ENCODE assay signal across 11 mouse cellular contexts in the genomic region with DNA sequence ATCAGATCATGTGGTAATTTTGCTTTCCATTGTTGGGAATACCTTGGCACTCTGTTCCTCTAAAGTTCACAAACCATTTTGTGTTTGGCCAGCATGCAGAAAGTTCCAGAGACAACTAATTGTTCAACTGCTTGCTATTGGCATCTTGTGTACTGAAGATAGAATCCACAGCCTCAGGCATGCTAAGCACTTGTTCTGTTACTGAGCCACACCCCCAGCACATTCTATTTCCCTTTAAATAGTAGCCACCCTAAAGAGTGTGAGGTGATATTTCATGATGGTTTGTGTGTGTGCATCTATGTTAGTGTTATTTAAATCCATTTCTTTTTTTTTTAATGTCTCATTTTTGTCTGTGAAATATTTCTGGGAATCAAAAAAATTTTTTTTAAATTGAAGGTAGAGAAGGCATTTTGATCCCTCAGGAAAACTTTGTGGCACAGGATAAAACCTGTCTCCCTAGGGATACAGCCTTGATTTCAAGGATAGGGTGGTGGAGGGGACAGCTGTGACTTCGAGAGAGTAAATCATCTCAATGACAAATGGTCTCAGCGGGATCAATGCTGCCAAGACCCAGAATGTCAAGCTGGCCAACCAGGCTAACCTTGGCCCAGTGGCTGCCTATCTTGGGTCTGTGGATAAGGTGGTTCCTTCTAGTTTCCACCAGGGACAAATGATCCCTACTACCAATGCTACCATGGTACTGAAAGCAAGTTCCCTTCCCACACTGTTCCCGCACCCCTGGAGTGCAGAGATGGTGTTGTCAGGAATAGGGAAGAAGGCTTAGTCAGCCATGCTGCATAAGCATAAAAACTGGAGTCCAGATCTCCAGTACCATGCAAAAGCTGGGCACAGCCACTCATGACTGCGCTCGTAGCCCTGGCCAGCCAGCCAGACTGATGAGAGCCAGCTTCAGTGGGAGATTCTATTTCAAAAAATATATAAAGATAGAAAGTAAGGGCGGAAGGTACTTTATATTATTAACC. TPM values are rescaled to one million over a fixed set of nuclear protein-coding genes. Genes with fewer than 3 reads are reported as not detected.
DNase-seq lines count a peak whose midpoint lies in the region; ATAC-seq and TF ChIP-seq lines count a peak whose summit lies in the region.
"Had no signal": no experiment of that assay in that cellular context is flagged by ENCODE, and none has a peak within 500 bp of the region (broad histone marks: within the 10 kb centered on the region; RNA-seq: fewer than 3 reads in every experiment).

No protein-coding gene starts in this region.

- peaks cover 11% of the 10 kb centered on the region; the same call in 1 of the 2 replicates for H3K4me1 ChIP-seq in intestine, embryonic 15.5 days (replicated peaks)
- no peaks in the 10 kb centered on the region for H3K4me1 ChIP-seq in intestine, postnatal 0 days (replicated peaks; ENCODE audit: control insufficient read depth, insufficient read depth, low read length)
- H3K4me1 ChIP-seq in liver, embryonic 14.5 days (replicated peaks; ENCODE audit: control insufficient read depth in 2 of 2, insufficient read depth in 2 of 2, low read length in 1 of 2), result peaks cover 2 to 12% of the 10 kb centered on the region in 2 experiments; a peak in 2 of 4 replicates

- 0 out of 2 replicates have a peak, but pooled peaks cover 7% of the 10 kb centered on the region for H3K36me3 ChIP-seq in intestine, embryonic 15.5 days
- H3K36me3 ChIP-seq in intestine, postnatal 0 days (ENCODE audit: control insufficient read depth, insufficient read depth), result peaks cover 6% of the 10 kb centered on the region; the same call in 1 of the 2 replicates
- no peaks in the 10 kb centered on the region for H3K36me3 ChIP-seq in liver, embryonic 14.5 days (replicated peaks; ENCODE audit: control insufficient read depth, insufficient read depth, low read depth)

- H3K27me3 ChIP-seq in intestine, embryonic 15.5 days (replicated peaks), result no peaks in the 10 kb centered on the region
- no peaks in the 10 kb centered on the region for H3K27me3 ChIP-seq in intestine, postnatal 0 days (replicated peaks; ENCODE audit: control insufficient read depth, insufficient read depth, low read length)
- no peaks in the 10 kb centered on the region for H3K27me3 ChIP-seq in liver, embryonic 14.5 days (ENCODE audit: control insufficient read depth, insufficient read depth, low read length)

- H3K27ac ChIP-seq in intestine, embryonic 15.5 days, result 0 out of 2 replicates have a peak overlapping the region, but pooled peaks have one; percentile 37
- H3K27ac ChIP-seq in intestine, postnatal 0 days (ENCODE audit: low read depth, low read length), result no peak overlapping the region
- no peak overlapping the region for H3K27ac ChIP-seq in liver, embryonic 14.5 days
- no peak overlapping the region for H3K27ac ChIP-seq in layer of hippocampus, adult 2 months

- no peak for TF ChIP-seq EP300 in liver, embryonic 14.5 days (IDR thresholded peaks at IDR 0.05; ENCODE audit: low read depth)

- no peak overlapping the region for H3K4me3 ChIP-seq in intestine, embryonic 15.5 days (replicated peaks)
- H3K4me3 ChIP-seq in intestine, postnatal 0 days (ENCODE audit: low read depth, low read length), result no peak overlapping the region
- H3K4me3 ChIP-seq in liver, embryonic 14.5 days (ENCODE audit: insufficient read depth in 1 of 2, low read depth in 2 of 2, low read length in 2 of 2), result no peak overlapping the region
- H3K4me3 ChIP-seq in layer of hippocampus, adult 2 months, result no peak overlapping the region

- H3K4me2 ChIP-seq in intestine, embryonic 15.5 days (replicated peaks), result no peak overlapping the region
- H3K4me2 ChIP-seq in intestine, postnatal 0 days (replicated peaks; ENCODE audit: low read depth), result no peak overlapping the region
- peak overlapping the region; percentile 46 for H3K4me2 ChIP-seq in liver, embryonic 14.5 days (ENCODE audit: low read depth)

- H3K9me3 ChIP-seq in intestine, embryonic 15.5 days, result no peaks in the 10 kb centered on the region
- H3K9me3 ChIP-seq in intestine, postnatal 0 days (ENCODE audit: control insufficient read depth), result no peaks in the 10 kb centered on the region
- no peaks in the 10 kb centered on the region for H3K9me3 ChIP-seq in liver, embryonic 14.5 days (ENCODE audit: control insufficient read depth, low read length)

- DNase-seq in R1 (ENCODE audit: low read depth, low spot score), result peak; percentile 34
- peak; percentile 74 for DNase-seq in adrenal gland, postnatal 10 days
- DNase-seq in liver, embryonic 14.5 days (ENCODE audit: low read depth in 3 of 3, low spot score in 3 of 3), result no peak
- DNase-seq in lung, postnatal 10 days, result no peak
- DNase-seq in layer of hippocampus, adult 2 months (ENCODE audit: low spot score in 2 of 2), result no peak
- DNase-seq: cerebellum, adult 11-12 months; left cerebral cortex, postnatal 4 days; lung, postnatal 4 days had no signal

- 72% methylated on average over 6 of the region's 6 CpGs for WGBS in intestine, embryonic 15.5 days
- WGBS in intestine, postnatal 0 days, result 73% methylated on average over 6 of the region's 6 CpGs
- 37% methylated on average over 6 of the region's 6 CpGs for whole genome bisulfite sequencing in liver, embryonic 14.5 days (ENCODE audit: insufficient replicate concordance)

- no peak overlapping the region for H3K9ac ChIP-seq in intestine, embryonic 15.5 days
- no peak overlapping the region for H3K9ac ChIP-seq in intestine, postnatal 0 days (ENCODE audit: low read depth, low read length)
- H3K9ac ChIP-seq in liver, embryonic 14.5 days (replicated peaks), result no peak overlapping the region

- no peak for ATAC-seq in intestine, embryonic 15.5 days
- ATAC-seq in intestine, postnatal 0 days, result no peak
- ATAC-seq in liver, embryonic 14.5 days (ENCODE audit: insufficient read depth), result peak; percentile 24; the same call in 1 of the 2 replicates
- ATAC-seq: activated CD4-positive, CD25-positive, alpha-beta regulatory T cell, adult 4 months had no signal

- TF ChIP-seq CTCF in intestine, postnatal 0 days (IDR thresholded peaks at IDR 0.05; ENCODE audit: low read depth), result no peak
- no peak for TF ChIP-seq CTCF in liver, embryonic 14.5 days (IDR thresholded peaks at IDR 0.05; ENCODE audit: low read depth)
- no peak for TF ChIP-seq CTCF in layer of hippocampus, adult 2 months (conservative IDR thresholded peaks at IDR 0.05)

RNA-seq across cellular contexts. Expression of a gene that starts 25.6 kb away (rescaled TPM):
- polyA plus RNA-seq in intestine, embryonic 15.5 days (2015; fragmentation: Nextera tagmentation; extraction: Ambion mirVana), result 12.2 and 13.1 TPM in 2 replicates
- 5.9 and 6.2 TPM in 2 replicates for polyA plus RNA-seq in intestine, postnatal 0 days (2015; fragmentation: Nextera tagmentation; extraction: Ambion mirVana)
- 10 to 100 TPM; 41.6 to 56.8 TPM for total RNA-seq in adrenal gland, postnatal 10 days (2021)
- polyA plus RNA-seq in liver, embryonic 14.5 days (2012; rRNA removed), result 2.8 and 3.3 TPM in 2 replicates
- 1.4 and 2.2 TPM in 2 replicates for polyA plus RNA-seq in liver, embryonic 14.5 days (2014; fragmentation: Nextera tagmentation; extraction: Ambion mirVana)
- 1 to 10 TPM; 3.6 to 4.7 TPM for total RNA-seq in layer of hippocampus, adult 2 months (2021)

Comparison
In these comparisons a context has a peak if more than half of its experiments do, and no peak if none do; other contexts are left out.
1. DNase-seq: peak in R1 (single experiment) and adrenal gland, postnatal 10 days (single experiment); none in liver, embryonic 14.5 days (0 of 3), lung, postnatal 10 days (single experiment) and layer of hippocampus, adult 2 months (0 of 2).